Mouse (Mus musculus): ENCODE data around the gene Krt7. TPM values are rescaled to one million over a fixed set of nuclear protein-coding genes. Genes with fewer than 3 reads are reported as not detected.

Gene Krt7
- total RNA-seq (2014; fragmentation: Nextera tagmentation) (not detected in 2 replicates), total RNA-seq (2017) (under 0.01 and 0.49 TPM in 2 replicates), polyA plus RNA-seq (2012) (0.11 and 0.13 TPM in 2 replicates)

DNA sequence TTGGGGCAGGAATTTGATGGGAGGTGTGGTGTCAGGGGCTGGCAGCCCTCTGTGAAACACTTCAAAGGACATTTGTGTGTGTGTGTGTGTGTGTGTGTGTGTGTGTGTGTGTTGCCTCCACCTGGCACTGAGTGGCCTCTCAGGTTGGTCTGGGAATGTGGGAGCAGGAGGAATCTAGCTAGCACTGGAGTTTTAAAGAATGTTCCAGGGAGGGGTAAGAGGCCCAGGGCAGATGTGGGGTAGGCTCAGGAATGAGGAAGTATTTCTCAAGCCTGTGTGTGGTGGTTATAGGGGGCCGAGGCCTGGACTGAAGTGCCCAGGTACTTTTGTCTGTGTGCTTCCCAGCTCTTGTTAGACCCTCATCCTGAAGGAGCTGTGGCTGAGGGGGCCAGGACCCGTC, at the start of gene Krt7:
Gene Krt7, plus strand, starts transcription at position 269 of the 400 bp plus-strand sequence.
- Histone ChIP-seq H3K36me3 (replicated peaks) (no peaks in the 10 kb centered on the region), H3K4me3 (ENCODE audit: low read depth, low read length) (no peak within 1 kb of the TSS), H3K27me3 (ENCODE audit: insufficient read depth, low read length) (no peaks in the 10 kb centered on the region; the same call in 1 of the 2 replicates), H3K4me1 (ENCODE audit: insufficient read depth, low read depth, low read length) (no peaks in the 10 kb centered on the region), H3K9me3 (replicated peaks) (peaks cover 60% of the 10 kb centered on the region)
- DNase-seq (ENCODE audit: low spot score) (no peak), ATAC-seq (ENCODE audit: extremely low read depth, insufficient number of reproducible peaks, low FRiP score, poor library complexity, severe bottlenecking) (no peak)
- TF ChIP-seq GATA2 (IDR thresholded peaks at IDR 0.05; ENCODE audit: borderline replicate concordance, low read depth, low read length) (no peak), CTCF (IDR thresholded peaks at IDR 0.05; ENCODE audit: low read depth, low read length) (no peak), GATA1 (IDR thresholded peaks at IDR 0.05; ENCODE audit: borderline replicate concordance, low read length) (no peak)

DNA sequence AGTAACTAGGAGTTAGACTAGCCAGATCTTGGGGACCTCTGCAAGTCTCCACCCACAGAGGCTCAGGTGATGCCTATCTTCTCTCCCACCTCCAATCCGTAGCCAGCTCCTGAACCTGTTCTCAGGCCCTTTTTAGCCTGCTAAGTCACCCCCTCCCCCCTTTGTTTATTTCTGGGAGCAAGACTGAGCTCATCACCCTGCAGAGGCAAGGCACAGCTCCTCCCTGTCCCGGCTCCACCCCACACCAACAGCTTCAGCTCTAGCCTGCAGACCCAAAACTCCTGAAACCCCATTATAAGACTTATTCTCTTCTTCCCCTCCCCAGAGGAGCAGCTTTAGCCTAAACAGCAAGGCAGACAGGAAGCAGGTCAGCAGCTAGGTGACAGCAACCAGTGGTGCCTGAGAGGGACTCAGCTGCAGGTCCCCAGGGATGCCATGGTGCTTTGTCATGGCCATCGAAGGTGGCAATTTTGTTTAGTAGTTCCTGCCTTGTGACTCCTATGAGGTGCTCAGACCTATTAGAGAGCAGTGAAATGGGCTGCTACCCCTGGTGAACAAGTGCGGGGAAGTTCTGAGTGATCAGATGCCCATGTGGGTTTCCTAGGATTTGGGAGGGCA, 48.3 kb upstream of the Krt7 start:
- Histone ChIP-seq H3K27me3 (ENCODE audit: insufficient read depth, low read length) (no peaks in the 10 kb centered on the region), H3K36me3 (replicated peaks) (no peaks in the 10 kb centered on the region), H3K4me1 (ENCODE audit: insufficient read depth, low read depth, low read length) (no peaks in the 10 kb centered on the region), H3K9me3 (replicated peaks) (peaks cover 64% of the 10 kb centered on the region), H3K4me3 (ENCODE audit: low read depth, low read length) (no peak overlapping the region)
- TF ChIP-seq GATA1 (IDR thresholded peaks at IDR 0.05; ENCODE audit: borderline replicate concordance, low read length) (no peak), POLR2AphosphoS5 (IDR thresholded peaks at IDR 0.05; ENCODE audit: insufficient replicate concordance, low read depth, low read length) (no peak), TAL1 (conservative IDR thresholded peaks at IDR 0.05; ENCODE audit: low read depth, low read length) (no peak), CTCF (IDR thresholded peaks at IDR 0.05; ENCODE audit: low read depth, low read length) (no peak), GATA2 (IDR thresholded peaks at IDR 0.05; ENCODE audit: borderline replicate concordance, low read depth, low read length) (no peak)
- DNase-seq (ENCODE audit: low spot score): no peak
- ATAC-seq (ENCODE audit: extremely low read depth, insufficient number of reproducible peaks, low FRiP score, poor library complexity, severe bottlenecking): no peak

DNA sequence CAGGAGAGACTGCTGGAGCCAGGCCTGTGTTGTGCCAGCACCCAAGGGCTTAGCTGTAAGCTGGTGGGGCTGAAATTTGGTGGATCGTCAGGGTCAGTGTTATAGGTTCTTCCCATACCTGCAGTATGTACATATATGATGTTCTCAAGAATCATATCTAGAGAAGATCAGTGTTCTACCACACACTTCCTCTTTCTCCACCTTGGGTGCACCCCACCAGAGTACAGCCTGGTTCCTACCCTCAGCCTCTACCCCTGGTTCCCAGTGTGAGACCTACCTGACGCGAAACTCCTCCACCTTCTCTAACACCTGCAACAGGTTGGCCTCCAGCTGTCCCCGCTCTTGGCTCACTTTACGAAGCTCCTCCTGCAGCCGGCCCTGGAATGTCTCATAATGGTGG, 46.9 kb upstream of the Krt7 start:
- Histone ChIP-seq H3K4me1 (ENCODE audit: insufficient read depth, low read depth, low read length) (no peaks in the 10 kb centered on the region), H3K9me3 (replicated peaks) (peaks cover 66% of the 10 kb centered on the region), H3K27me3 (ENCODE audit: insufficient read depth, low read length) (no peaks in the 10 kb centered on the region), H3K36me3 (replicated peaks) (no peaks in the 10 kb centered on the region), H3K4me3 (ENCODE audit: low read depth, low read length) (no peak overlapping the region)
- ATAC-seq (ENCODE audit: extremely low read depth, insufficient number of reproducible peaks, low FRiP score, poor library complexity, severe bottlenecking): no peak
- TF ChIP-seq TAL1 (conservative IDR thresholded peaks at IDR 0.05; ENCODE audit: low read depth, low read length) (no peak), GATA2 (IDR thresholded peaks at IDR 0.05; ENCODE audit: borderline replicate concordance, low read depth, low read length) (no peak), POLR2AphosphoS5 (IDR thresholded peaks at IDR 0.05; ENCODE audit: insufficient replicate concordance, low read depth, low read length) (no peak), CTCF (IDR thresholded peaks at IDR 0.05; ENCODE audit: low read depth, low read length) (no peak), GATA1 (IDR thresholded peaks at IDR 0.05; ENCODE audit: borderline replicate concordance, low read length) (no peak)
- no peak for DNase-seq (ENCODE audit: low spot score)

DNA sequence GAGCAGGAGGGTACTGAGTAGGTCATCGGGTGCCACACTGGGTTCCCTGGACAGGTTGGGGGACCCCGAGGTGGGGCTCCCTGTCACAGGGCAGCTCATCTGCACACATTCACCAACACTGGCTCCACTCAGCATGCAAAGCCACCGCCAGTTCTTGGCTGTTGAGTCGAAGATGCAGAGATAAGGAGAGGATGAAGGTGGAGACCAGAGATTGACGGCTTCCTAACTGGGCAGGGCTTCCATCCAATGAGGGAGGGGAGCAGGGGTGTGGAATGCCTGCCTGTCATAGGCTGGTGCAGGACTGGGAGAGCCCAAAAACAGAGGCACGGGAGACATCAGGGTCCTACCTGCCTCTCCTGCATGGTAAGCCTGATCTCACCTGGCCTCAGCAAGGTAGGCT, 46.4 kb upstream of the Krt7 start:
- peaks cover 70% of the 10 kb centered on the region for H3K9me3 ChIP-seq (replicated peaks)
- DNase-seq (ENCODE audit: low spot score): no peak
- ATAC-seq (ENCODE audit: extremely low read depth, insufficient number of reproducible peaks, low FRiP score, poor library complexity, severe bottlenecking): no peak
- H3K4me1 ChIP-seq (ENCODE audit: insufficient read depth, low read depth, low read length): no peaks in the 10 kb centered on the region
- no peaks in the 10 kb centered on the region for H3K27me3 ChIP-seq (ENCODE audit: insufficient read depth, low read length)
- TF ChIP-seq TAL1 (conservative IDR thresholded peaks at IDR 0.05; ENCODE audit: low read depth, low read length) (no peak), GATA2 (IDR thresholded peaks at IDR 0.05; ENCODE audit: borderline replicate concordance, low read depth, low read length) (no peak), CTCF (IDR thresholded peaks at IDR 0.05; ENCODE audit: low read depth, low read length) (no peak), POLR2AphosphoS5 (IDR thresholded peaks at IDR 0.05; ENCODE audit: insufficient replicate concordance, low read depth, low read length) (no peak), GATA1 (IDR thresholded peaks at IDR 0.05; ENCODE audit: borderline replicate concordance, low read length) (no peak)
- no peak overlapping the region for H3K4me3 ChIP-seq (ENCODE audit: low read depth, low read length)
- no peaks in the 10 kb centered on the region for H3K36me3 ChIP-seq (replicated peaks)

DNA sequence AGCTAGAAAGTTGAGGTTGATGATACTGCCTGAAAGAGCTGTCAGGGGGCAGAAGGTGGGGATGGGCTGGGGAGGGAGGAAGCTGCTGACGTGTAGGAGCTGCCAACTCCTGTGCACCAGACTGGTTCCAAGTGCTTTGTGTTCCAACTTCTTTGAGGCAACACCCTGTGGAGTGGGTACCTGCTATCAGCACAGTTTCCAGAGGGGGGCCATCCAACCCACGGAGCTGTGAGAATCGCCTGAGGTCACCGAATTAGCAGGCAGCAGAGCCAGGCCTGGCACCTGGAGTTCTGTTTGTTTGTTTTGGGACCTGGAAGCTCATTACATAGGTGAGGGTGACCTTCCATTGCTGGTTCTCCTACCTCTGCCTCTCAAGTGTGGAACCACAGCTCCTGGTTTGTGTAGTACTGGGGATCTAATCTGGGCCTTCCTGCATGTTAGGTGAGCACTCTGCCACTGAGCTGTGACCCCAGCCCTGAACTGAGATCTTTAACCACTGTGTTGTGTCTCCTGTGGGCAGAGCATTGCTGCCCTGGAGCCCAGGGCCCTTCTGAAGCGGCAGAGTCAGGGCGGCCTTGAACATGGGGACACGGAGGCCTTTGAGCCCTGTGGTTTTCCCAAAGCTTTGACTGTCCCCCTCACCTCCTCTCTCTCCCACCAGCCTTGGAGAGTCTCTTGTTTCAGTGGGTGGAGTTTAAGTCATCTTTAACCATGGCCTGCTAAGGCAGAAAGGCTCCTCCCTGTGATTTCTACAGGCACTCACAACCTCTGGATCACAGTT, 45.8 kb upstream of the Krt7 start:
- H3K9me3 ChIP-seq (replicated peaks): peaks cover 76% of the 10 kb centered on the region
- TF ChIP-seq POLR2AphosphoS5 (IDR thresholded peaks at IDR 0.05; ENCODE audit: insufficient replicate concordance, low read depth, low read length) (no peak), GATA1 (IDR thresholded peaks at IDR 0.05; ENCODE audit: borderline replicate concordance, low read length) (no peak), CTCF (IDR thresholded peaks at IDR 0.05; ENCODE audit: low read depth, low read length) (no peak), TAL1 (conservative IDR thresholded peaks at IDR 0.05; ENCODE audit: low read depth, low read length) (no peak), GATA2 (IDR thresholded peaks at IDR 0.05; ENCODE audit: borderline replicate concordance, low read depth, low read length) (no peak)
- no peaks in the 10 kb centered on the region; the same call in 1 of the 2 replicates for H3K27me3 ChIP-seq (ENCODE audit: insufficient read depth, low read length)
- no peaks in the 10 kb centered on the region for H3K4me1 ChIP-seq (ENCODE audit: insufficient read depth, low read depth, low read length)
- H3K4me3 ChIP-seq (ENCODE audit: low read depth, low read length): no peak overlapping the region
- no peaks in the 10 kb centered on the region for H3K36me3 ChIP-seq (replicated peaks)
- DNase-seq (ENCODE audit: low spot score) (no peak), ATAC-seq (ENCODE audit: extremely low read depth, insufficient number of reproducible peaks, low FRiP score, poor library complexity, severe bottlenecking) (no peak)

DNA sequence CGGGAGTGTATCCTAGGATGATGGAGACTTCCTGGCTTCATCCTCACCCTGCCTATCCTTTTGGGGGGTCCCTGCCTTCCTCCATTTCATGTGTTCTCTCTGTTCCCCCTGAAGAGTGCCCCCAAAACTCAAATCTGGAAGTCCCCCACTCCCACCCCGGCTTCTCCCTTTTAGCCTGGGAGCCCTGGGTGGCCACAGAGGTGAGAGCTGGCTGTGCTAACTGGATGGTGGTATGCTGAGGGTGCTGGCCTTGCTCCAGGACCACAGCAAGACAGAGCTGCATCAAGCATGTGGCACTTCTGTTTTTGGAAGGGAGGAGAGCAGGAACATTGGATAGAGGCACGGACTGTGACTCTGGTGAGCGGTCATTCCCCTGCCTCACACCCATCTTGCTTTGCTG, 45.1 kb upstream of the Krt7 start:
- no peak for TF ChIP-seq POLR2AphosphoS5 (IDR thresholded peaks at IDR 0.05; ENCODE audit: insufficient replicate concordance, low read depth, low read length)
- TF ChIP-seq GATA2 (IDR thresholded peaks at IDR 0.05; ENCODE audit: borderline replicate concordance, low read depth, low read length): no peak
- no peak for TF ChIP-seq TAL1 (conservative IDR thresholded peaks at IDR 0.05; ENCODE audit: low read depth, low read length)
- no peak for TF ChIP-seq GATA1 (IDR thresholded peaks at IDR 0.05; ENCODE audit: borderline replicate concordance, low read length)
- TF ChIP-seq CTCF (IDR thresholded peaks at IDR 0.05; ENCODE audit: low read depth, low read length): no peak
- Histone ChIP-seq H3K4me3 (ENCODE audit: low read depth, low read length) (no peak overlapping the region), H3K36me3 (replicated peaks) (no peaks in the 10 kb centered on the region), H3K27me3 (ENCODE audit: insufficient read depth, low read length) (no peaks in the 10 kb centered on the region; the same call in 1 of the 2 replicates), H3K9me3 (replicated peaks) (peaks cover 77% of the 10 kb centered on the region), H3K4me1 (ENCODE audit: insufficient read depth, low read depth, low read length) (no peaks in the 10 kb centered on the region)
- ATAC-seq (ENCODE audit: extremely low read depth, insufficient number of reproducible peaks, low FRiP score, poor library complexity, severe bottlenecking) (no peak), DNase-seq (ENCODE audit: low spot score) (no peak)

All from G1E (cell line).